Mouse (Mus musculus) midbrain, embryonic 16.5 days (tissue): Measurements from ENCODE around the gene Cr1l. TPM values are rescaled to one million over a fixed set of nuclear protein-coding genes. Genes with fewer than 3 reads are reported as not detected.

Source experiments
- ATAC-seq: fragments of 200-750 bp; cut with Nextera tagmentation; 2 replicates; pipeline ENCODE4 v1.8.0; 2017; ENCODE audit warnings: moderate TSS enrichment
- H3K27ac ChIP-seq: fragments of 300-500 bp; sonication (generic); 2 replicates; pipeline ENCODE4 v1.5.1; 2014; ENCODE audit warnings: mild to moderate bottlenecking, low read length, mixed read lengths
- H3K27me3 ChIP-seq: fragments of 300-500 bp; sonication (generic); 2 replicates; pipeline ENCODE4 v1.6.1; 2014; ENCODE audit warnings: low read depth, low read length, mixed read lengths; ENCODE audit not compliant: control insufficient read depth, insufficient read depth
- H3K36me3 ChIP-seq: fragments of 300-500 bp; sonication (generic); 2 replicates; pipeline ENCODE4 v1.6.1; 2014; ENCODE audit warnings: mild to moderate bottlenecking, low read length, moderate library complexity, mixed read lengths; ENCODE audit not compliant: control insufficient read depth, insufficient read depth
- H3K4me1 ChIP-seq: fragments of 300-500 bp; sonication (generic); 2 replicates; pipeline ENCODE4 v1.6.1; 2014; ENCODE audit warnings: mild to moderate bottlenecking, low read length, mixed read lengths; ENCODE audit not compliant: control insufficient read depth, insufficient read depth
- H3K4me2 ChIP-seq: fragments of 300-500 bp; sonication (generic); 2 replicates; pipeline ENCODE4 v1.6.1; 2014; ENCODE audit warnings: mild to moderate bottlenecking, low read length, mixed read lengths
- H3K4me3 ChIP-seq: fragments of 300-500 bp; sonication (generic); 2 replicates; pipeline ENCODE4 v1.5.1; 2014; ENCODE audit warnings: low read depth, mild to moderate bottlenecking, low read length, moderate library complexity, mixed read lengths
- H3K9ac ChIP-seq: fragments of 300-500 bp; sonication (generic); 2 replicates; pipeline ENCODE4 v1.6.1; 2014; ENCODE audit warnings: low read depth, low read length, mixed read lengths
- H3K9me3 ChIP-seq: fragments of 300-500 bp; sonication (generic); replicated peaks from 2 replicates; pipeline ENCODE4 v1.6.1; 2014; ENCODE audit warnings: mild to moderate bottlenecking, low read length, mixed read lengths; ENCODE audit not compliant: control insufficient read depth, poor library complexity, severe bottlenecking
- WGBS: fragments of 180-500 bp; shearing (Covaris S2); extraction: QIAGEN DNeasy Blood & Tissue Kit; methylation state at CpG from one replicate; pipeline ENCODE4 v1.1.7; 2014; 5-methylcytosine and 5-hydroxymethylcytosine counted together
- polyA plus RNA-seq: library from polyadenylated mRNA; unstranded; fragments of >200 nt; fragmentation: Nextera tagmentation; extraction: Ambion mirVana; gene quantifications from 2 replicates; pipeline ENCODE4 v1.2.1, GENCODE M21; 2015

Gene Cr1l
- polyA plus RNA-seq, result 37.1 and 38.4 TPM in 2 replicates

GRCm38 (mm10) chr1:195130953-195131674 is at the start of gene Cr1l:
TSS of gene Cr1l (minus strand) at chr1:195131586.
- H3K27me3 ChIP-seq, result no peaks in the 10 kb centered on the region
- ATAC-seq, result peak; percentile 99
- under 1% methylated on average over 31 of the region's 31 CpGs for WGBS
- peak within 1 kb of the TSS; percentile 71 for H3K4me2 ChIP-seq
- H3K27ac ChIP-seq, result peak within 1 kb of the TSS; percentile 96
- H3K4me3 ChIP-seq, result peak within 1 kb of the TSS; percentile 65
- peak within 1 kb of the TSS; percentile 81 for H3K9ac ChIP-seq
- peaks cover 15% of the 10 kb centered on the region for H3K4me1 ChIP-seq
- 0 out of 2 replicates have a peak, but pooled peaks cover 2% of the 10 kb centered on the region for H3K36me3 ChIP-seq
- H3K9me3 ChIP-seq, result no peaks in the 10 kb centered on the region

GRCm38 (mm10) chr1:195175980-195176931 is 44.9 kb upstream of the Cr1l start, which contains the start of gene Cr2:
TSS of gene Cr2 (minus strand) at chr1:195176716.
- WGBS, result 6% methylated on average over 20 of the region's 20 CpGs
- Histone ChIP-seq H3K27ac (no peak within 1 kb of the TSS), H3K9ac (peak within 1 kb of the TSS; percentile 53), H3K9me3 (no peaks in the 10 kb centered on the region), H3K4me1 (no peaks in the 10 kb centered on the region; the same call in 1 of the 2 replicates), H3K27me3 (no peaks in the 10 kb centered on the region), H3K36me3 (no peaks in the 10 kb centered on the region), H3K4me3 (peak within 1 kb of the TSS; percentile 36), H3K4me2 (peak within 1 kb of the TSS; percentile 72)
- ATAC-seq, result peak; percentile 99

GRCm38 (mm10) chr1:195164996-195165755 is 33.8 kb upstream of the Cr1l start:
- Histone ChIP-seq H3K4me3 (no peak overlapping the region), H3K9me3 (no peaks in the 10 kb centered on the region), H3K4me1 (no peaks in the 10 kb centered on the region), H3K27me3 (no peaks in the 10 kb centered on the region), H3K27ac (no peak overlapping the region), H3K36me3 (no peaks in the 10 kb centered on the region), H3K9ac (no peak overlapping the region), H3K4me2 (no peak overlapping the region)
- no peak for ATAC-seq
- 84% methylated on average over 9 of the region's 9 CpGs for WGBS

GRCm38 (mm10) chr1:195132070-195132469 is 684 bp upstream of the Cr1l start:
- H3K9ac ChIP-seq, result 0 out of 2 replicates have a peak overlapping the region, but pooled peaks have one; percentile 41
- H3K27me3 ChIP-seq, result no peaks in the 10 kb centered on the region
- WGBS, result 59% methylated on average over 3 of the region's 3 CpGs
- H3K9me3 ChIP-seq, result no peaks in the 10 kb centered on the region
- no peaks in the 10 kb centered on the region for H3K36me3 ChIP-seq
- peaks cover 15% of the 10 kb centered on the region for H3K4me1 ChIP-seq
- no peak overlapping the region; the same call in 1 of the 2 replicates for H3K27ac ChIP-seq
- peak overlapping the region; percentile 71 for H3K4me2 ChIP-seq
- no peak for ATAC-seq
- H3K4me3 ChIP-seq, result peak overlapping the region; percentile 65

GRCm38 (mm10) chr1:195131675-195132015 is 259 bp upstream of the Cr1l start:
- Histone ChIP-seq H3K9ac (peak overlapping the region; percentile 81), H3K4me3 (peak overlapping the region; percentile 65), H3K4me1 (peaks cover 15% of the 10 kb centered on the region), H3K9me3 (no peaks in the 10 kb centered on the region), H3K4me2 (peak overlapping the region; percentile 71), H3K27ac (peak overlapping the region; percentile 96), H3K27me3 (no peaks in the 10 kb centered on the region), H3K36me3 (0 out of 2 replicates have a peak, but pooled peaks cover 2% of the 10 kb centered on the region)
- no peak for ATAC-seq
- 27% methylated on average over 4 of the region's 4 CpGs for WGBS

- peak; percentile 57 for ATAC-seq
- Histone ChIP-seq H3K36me3 (0 out of 2 replicates have a peak, but pooled peaks cover 2% of the 10 kb centered on the region), H3K4me1 (peaks cover 15% of the 10 kb centered on the region), H3K9ac (peak overlapping the region; percentile 81), H3K27ac (peak overlapping the region; percentile 96), H3K9me3 (no peaks in the 10 kb centered on the region), H3K4me3 (peak overlapping the region; percentile 65), H3K4me2 (peak overlapping the region; percentile 71), H3K27me3 (no peaks in the 10 kb centered on the region)
- WGBS, result 13% methylated on average over 2 of the region's 2 CpGs
These were observed 907 bp downstream of the Cr1l start for GRCm38 (mm10) chr1:195130479-195130878.

GRCm38 (mm10) chr1:195129867-195130266 is 1.5 kb downstream of the Cr1l start:
- WGBS, result 88% methylated on average over 1 of the region's 1 CpGs
- Histone ChIP-seq H3K36me3 (0 out of 2 replicates have a peak, but pooled peaks cover 2% of the 10 kb centered on the region), H3K27me3 (no peaks in the 10 kb centered on the region), H3K4me2 (peak overlapping the region; percentile 10; the same call in 1 of the 2 replicates), H3K9ac (no peak overlapping the region), H3K9me3 (no peaks in the 10 kb centered on the region), H3K27ac (no peak overlapping the region), H3K4me1 (peaks cover 15% of the 10 kb centered on the region), H3K4me3 (no peak overlapping the region)
- no peak for ATAC-seq

GRCm38 (mm10) chr1:195114414-195114813 is 17.0 kb downstream of the Cr1l start:
- Histone ChIP-seq H3K27ac (no peak overlapping the region), H3K4me1 (no peaks in the 10 kb centered on the region), H3K9ac (no peak overlapping the region), H3K27me3 (no peaks in the 10 kb centered on the region), H3K4me3 (no peak overlapping the region), H3K36me3 (peaks cover 11% of the 10 kb centered on the region), H3K4me2 (no peak overlapping the region), H3K9me3 (no peaks in the 10 kb centered on the region)
- no peak for ATAC-seq
- 94% methylated on average over 1 of the region's 1 CpGs for WGBS
